Mouse (Mus musculus): ENCODE measurements around the gene Fbxl18.

The Fbxl18 gene

GRCm38 (mm10) chr5:142912739-142913138, 17.5 kb upstream of the Fbxl18 start:
- no peak for DNase-seq

- DNase-seq, result no peak
These were observed 17.1 kb upstream of the Fbxl18 start for GRCm38 (mm10) chr5:142912320-142912719.

- DNase-seq, result no peak
These were observed 16.4 kb upstream of the Fbxl18 start for GRCm38 (mm10) chr5:142911629-142912028.

GRCm38 (mm10) chr5:142909576-142910278, 14.5 kb upstream of the Fbxl18 start:
- peak; percentile 59 to 76 for DNase-seq

- DNase-seq, result peak; percentile 50 to 69
These were observed 13.8 kb upstream of the Fbxl18 start for GRCm38 (mm10) chr5:142908941-142909575.

- DNase-seq, result peak; percentile 72 to 83
These were observed 12.8 kb upstream of the Fbxl18 start for GRCm38 (mm10) chr5:142907803-142908559.

- DNase-seq, result peak; percentile 78 to 84
These were observed 12.0 kb upstream of the Fbxl18 start for GRCm38 (mm10) chr5:142907048-142907802.

GRCm38 (mm10) chr5:142906532-142907047, 11.4 kb upstream of the Fbxl18 start, which contains the start of gene Actb:
TSS of gene Actb (minus strand) at chr5:142906754.
- peak; percentile 97 to 99 for DNase-seq

- DNase-seq, result peak; percentile 100
These were observed 10.7 kb upstream of the Fbxl18 start for GRCm38 (mm10) chr5:142905725-142906531.

- no peak for DNase-seq
These were observed 9.9 kb upstream of the Fbxl18 start for GRCm38 (mm10) chr5:142905038-142905695.

- DNase-seq, result peak in 1 of 2 experiments; percentile 36
These were observed 9.2 kb upstream of the Fbxl18 start for GRCm38 (mm10) chr5:142904208-142905037.

GRCm38 (mm10) chr5:142903470-142904207, 8.4 kb upstream of the Fbxl18 start:
- peak; percentile 45 to 46 for DNase-seq

GRCm38 (mm10) chr5:142902506-142903314, 7.5 kb upstream of the Fbxl18 start:
- DNase-seq, result no peak

GRCm38 (mm10) chr5:142901846-142902505, 6.8 kb upstream of the Fbxl18 start:
- DNase-seq, result no peak

- DNase-seq, result peak; percentile 72 to 80
These were observed 6.2 kb upstream of the Fbxl18 start for GRCm38 (mm10) chr5:142901355-142901802.

GRCm38 (mm10) chr5:142900651-142901050, 5.4 kb upstream of the Fbxl18 start:
- DNase-seq, result no peak

- DNase-seq, result no peak
These were observed 4.8 kb upstream of the Fbxl18 start for GRCm38 (mm10) chr5:142899932-142900533.
